Mouse (Mus musculus) ES-E14 (cell line): ENCODE results near the gene Pttg1.

Experiments
- CHD2 ChIP-seq: IDR thresholded peaks from 2 replicates; pipeline ENCODE4 v1.6.1; 2014; ENCODE audit warnings: mild to moderate bottlenecking, low read depth, low read length, inconsistent platforms
- HCFC1 ChIP-seq: IDR thresholded peaks from 2 replicates; pipeline ENCODE4 v1.6.1; 2012; ENCODE audit warnings: low read length, inconsistent platforms, borderline replicate concordance; ENCODE audit not compliant: insufficient read depth
- MAFK ChIP-seq: IDR thresholded peaks from 2 replicates; pipeline ENCODE4 v1.6.1; 2014; ENCODE audit warnings: mild to moderate bottlenecking, low read depth, low read length, inconsistent platforms; ENCODE audit not compliant: insufficient read depth
- ZC3H11A ChIP-seq: IDR thresholded peaks from 2 replicates; pipeline ENCODE4 v1.6.1; 2012; ENCODE audit warnings: low read depth, mild to moderate bottlenecking, inconsistent platforms, low read length, borderline replicate concordance
- ZNF384 ChIP-seq: IDR thresholded peaks from 2 replicates; pipeline ENCODE4 v1.6.1; 2012; ENCODE audit warnings: low read depth, low read length, inconsistent platforms

GRCm38 (mm10) chr11:43452266-43452665 lies 26.2 kb upstream of the Pttg1 start:
- no peak for TF ChIP-seq MAFK
- no peak for TF ChIP-seq CHD2
- no peak for TF ChIP-seq ZNF384
- no peak for TF ChIP-seq ZC3H11A
- no peak for TF ChIP-seq HCFC1
